Mouse (Mus musculus) left cerebral cortex, adult 9 months (tissue): ENCODE results near the gene Dst.
"Not testable (repeated sequence)": the region's sequence is repeated elsewhere in the genome, so short reads cannot be mapped to it uniquely, and the experiment has no call there.

ENCODE experiments used
- DNase-seq, 2 experiments: peaks; one replicate each; pipeline ENCODE4 v3.0.0; 2022; ENCODE audit warnings: low spot score in 2 of 2

Dst gene

GRCm38 (mm10) chr1:34289472-34289748 lies 381.4 kb downstream of the Dst start:
- no peak for DNase-seq

GRCm38 (mm10) chr1:34290321-34290720 lies 382.3 kb downstream of the Dst start:
- DNase-seq = no peak

GRCm38 (mm10) chr1:34293198-34293597 lies 385.2 kb downstream of the Dst start:
- no peak for DNase-seq

- no peak for DNase-seq
These were observed 389.6 kb downstream of the Dst start for GRCm38 (mm10) chr1:34297636-34298035.

- peak in 1 of 2 experiments; percentile 64 for DNase-seq
These were observed 390.7 kb downstream of the Dst start for GRCm38 (mm10) chr1:34298631-34299184.

- DNase-seq = no peak
These were observed 391.5 kb downstream of the Dst start for GRCm38 (mm10) chr1:34299507-34299906.

GRCm38 (mm10) chr1:34300309-34300980 lies 392.4 kb downstream of the Dst start:
- DNase-seq = no peak

- DNase-seq = no peak
These were observed 396.2 kb downstream of the Dst start for GRCm38 (mm10) chr1:34304227-34304626.

GRCm38 (mm10) chr1:34306741-34307140 lies 398.7 kb downstream of the Dst start:
- no peak for DNase-seq

GRCm38 (mm10) chr1:34307191-34307590 lies 399.2 kb downstream of the Dst start:
- no peak for DNase-seq

- DNase-seq = not testable (repeated sequence)
These were observed 400.8 kb downstream of the Dst start for GRCm38 (mm10) chr1:34308841-34309240.

- DNase-seq = no peak
These were observed 401.4 kb downstream of the Dst start for GRCm38 (mm10) chr1:34309396-34309795.

GRCm38 (mm10) chr1:34310532-34311250 lies 402.7 kb downstream of the Dst start:
- no peak for DNase-seq

- DNase-seq = no peak
These were observed 404.8 kb downstream of the Dst start for GRCm38 (mm10) chr1:34312806-34313205.

GRCm38 (mm10) chr1:34315381-34315780 lies 407.4 kb downstream of the Dst start:
- DNase-seq = no peak

GRCm38 (mm10) chr1:34324255-34324654 lies 416.2 kb downstream of the Dst start:
- no peak for DNase-seq

GRCm38 (mm10) chr1:34328606-34329005 lies 420.6 kb downstream of the Dst start:
- DNase-seq = no peak

- peak; percentile 20 to 49 for DNase-seq
These were observed 423.7 kb downstream of the Dst start for GRCm38 (mm10) chr1:34331767-34332166.
